Mouse (Mus musculus): ENCODE data around the gene Macrod1. TPM values are rescaled to one million over a fixed set of nuclear protein-coding genes. Genes with fewer than 3 reads are reported as not detected.
A peak's percentile ranks its signal among the peaks of the same experiment; 100 is the strongest.

Macrod1 gene
- polyA plus RNA-seq, 1 experiment from 2014 or later: 5.6 TPM

GRCm38 (mm10) chr19:7146376-7146775 lies 89.8 kb downstream of the Macrod1 start:
- no peak overlapping the region for H3K4me3 ChIP-seq (ENCODE audit: low read depth, low read length)
- H3K4me2 ChIP-seq (ENCODE audit: low read depth, low read length): no peak overlapping the region
- H3K27ac ChIP-seq (ENCODE audit: low read depth, low read length): no peak overlapping the region
- ATAC-seq (ENCODE audit: low read depth): no peak
- no peaks in the 10 kb centered on the region for H3K27me3 ChIP-seq (ENCODE audit: control insufficient read depth, insufficient read depth, low read length)
- no peaks in the 10 kb centered on the region for H3K36me3 ChIP-seq (ENCODE audit: control insufficient read depth, insufficient read depth, low read length)
- 64% methylated on average over 13 of the region's 13 CpGs for WGBS
- no peak overlapping the region for H3K9ac ChIP-seq (replicated peaks; ENCODE audit: low read depth, low read length)
- H3K9me3 ChIP-seq (ENCODE audit: control insufficient read depth, low read length): no peaks in the 10 kb centered on the region
- H3K4me1 ChIP-seq (ENCODE audit: control insufficient read depth, insufficient read depth, low read length): peaks cover 47% of the 10 kb centered on the region

GRCm38 (mm10) chr19:7148096-7148495 lies 91.5 kb downstream of the Macrod1 start:
- Histone ChIP-seq H3K4me2 (ENCODE audit: low read depth, low read length) (no peak overlapping the region), H3K9me3 (ENCODE audit: control insufficient read depth, low read length) (no peaks in the 10 kb centered on the region), H3K36me3 (ENCODE audit: control insufficient read depth, insufficient read depth, low read length) (no peaks in the 10 kb centered on the region), H3K9ac (replicated peaks; ENCODE audit: low read depth, low read length) (no peak overlapping the region), H3K27me3 (ENCODE audit: control insufficient read depth, insufficient read depth, low read length) (no peaks in the 10 kb centered on the region), H3K27ac (ENCODE audit: low read depth, low read length) (no peak overlapping the region), H3K4me3 (ENCODE audit: low read depth, low read length) (no peak overlapping the region), H3K4me1 (ENCODE audit: control insufficient read depth, insufficient read depth, low read length) (peaks cover 39% of the 10 kb centered on the region)
- no peak for ATAC-seq (ENCODE audit: low read depth)
- 35% methylated on average over 4 of the region's 4 CpGs for WGBS

- no peak overlapping the region for H3K27ac ChIP-seq (ENCODE audit: low read depth, low read length)
- H3K9me3 ChIP-seq (ENCODE audit: control insufficient read depth, low read length): no peaks in the 10 kb centered on the region
- ATAC-seq (ENCODE audit: low read depth): no peak
- H3K27me3 ChIP-seq (ENCODE audit: control insufficient read depth, insufficient read depth, low read length): no peaks in the 10 kb centered on the region
- H3K9ac ChIP-seq (replicated peaks; ENCODE audit: low read depth, low read length): no peak overlapping the region
- H3K4me1 ChIP-seq (ENCODE audit: control insufficient read depth, insufficient read depth, low read length): peaks cover 34% of the 10 kb centered on the region
- H3K4me3 ChIP-seq (ENCODE audit: low read depth, low read length): no peak overlapping the region
- 50% methylated on average over 8 of the region's 8 CpGs for WGBS
- H3K4me2 ChIP-seq (ENCODE audit: low read depth, low read length): no peak overlapping the region
- H3K36me3 ChIP-seq (ENCODE audit: control insufficient read depth, insufficient read depth, low read length): no peaks in the 10 kb centered on the region
Observed at GRCm38 (mm10) chr19:7148541-7149085, 92.0 kb downstream of the Macrod1 start.

- Histone ChIP-seq H3K4me1 (ENCODE audit: control insufficient read depth, insufficient read depth, low read length) (peaks cover 30% of the 10 kb centered on the region), H3K27me3 (ENCODE audit: control insufficient read depth, insufficient read depth, low read length) (no peaks in the 10 kb centered on the region), H3K36me3 (ENCODE audit: control insufficient read depth, insufficient read depth, low read length) (no peaks in the 10 kb centered on the region), H3K9me3 (ENCODE audit: control insufficient read depth, low read length) (no peaks in the 10 kb centered on the region), H3K27ac (ENCODE audit: low read depth, low read length) (no peak overlapping the region), H3K4me2 (ENCODE audit: low read depth, low read length) (no peak overlapping the region), H3K9ac (replicated peaks; ENCODE audit: low read depth, low read length) (no peak overlapping the region), H3K4me3 (ENCODE audit: low read depth, low read length) (no peak overlapping the region)
- 47% methylated on average over 7 of the region's 7 CpGs for WGBS
- no peak for ATAC-seq (ENCODE audit: low read depth)
Observed at GRCm38 (mm10) chr19:7149158-7149685, 92.6 kb downstream of the Macrod1 start.

- Histone ChIP-seq H3K9ac (replicated peaks; ENCODE audit: low read depth, low read length) (no peak overlapping the region), H3K9me3 (ENCODE audit: control insufficient read depth, low read length) (no peaks in the 10 kb centered on the region), H3K4me2 (ENCODE audit: low read depth, low read length) (no peak overlapping the region), H3K27me3 (ENCODE audit: control insufficient read depth, insufficient read depth, low read length) (no peaks in the 10 kb centered on the region), H3K4me3 (ENCODE audit: low read depth, low read length) (no peak overlapping the region), H3K4me1 (ENCODE audit: control insufficient read depth, insufficient read depth, low read length) (peaks cover 27% of the 10 kb centered on the region), H3K27ac (ENCODE audit: low read depth, low read length) (no peak overlapping the region), H3K36me3 (ENCODE audit: control insufficient read depth, insufficient read depth, low read length) (no peaks in the 10 kb centered on the region)
- no peak for ATAC-seq (ENCODE audit: low read depth)
- WGBS: 58% methylated on average over 7 of the region's 7 CpGs
Observed at GRCm38 (mm10) chr19:7151300-7151926, 94.8 kb downstream of the Macrod1 start.

- Histone ChIP-seq H3K27me3 (ENCODE audit: control insufficient read depth, insufficient read depth, low read length) (no peaks in the 10 kb centered on the region), H3K4me1 (ENCODE audit: control insufficient read depth, insufficient read depth, low read length) (peaks cover 32% of the 10 kb centered on the region), H3K9me3 (ENCODE audit: control insufficient read depth, low read length) (no peaks in the 10 kb centered on the region), H3K27ac (ENCODE audit: low read depth, low read length) (no peak overlapping the region), H3K4me2 (ENCODE audit: low read depth, low read length) (no peak overlapping the region), H3K36me3 (ENCODE audit: control insufficient read depth, insufficient read depth, low read length) (no peaks in the 10 kb centered on the region), H3K9ac (replicated peaks; ENCODE audit: low read depth, low read length) (no peak overlapping the region), H3K4me3 (ENCODE audit: low read depth, low read length) (no peak overlapping the region)
- no peak for ATAC-seq (ENCODE audit: low read depth)
- 74% methylated on average over 6 of the region's 6 CpGs for WGBS
Observed at GRCm38 (mm10) chr19:7151927-7152653, 95.5 kb downstream of the Macrod1 start.

- no peaks in the 10 kb centered on the region for H3K27me3 ChIP-seq (ENCODE audit: control insufficient read depth, insufficient read depth, low read length)
- H3K4me2 ChIP-seq (ENCODE audit: low read depth, low read length): no peak overlapping the region
- no peaks in the 10 kb centered on the region for H3K36me3 ChIP-seq (ENCODE audit: control insufficient read depth, insufficient read depth, low read length)
- H3K4me1 ChIP-seq (ENCODE audit: control insufficient read depth, insufficient read depth, low read length): peaks cover 41% of the 10 kb centered on the region
- H3K27ac ChIP-seq (ENCODE audit: low read depth, low read length): no peak overlapping the region
- ATAC-seq (ENCODE audit: low read depth): no peak
- H3K9ac ChIP-seq (replicated peaks; ENCODE audit: low read depth, low read length): no peak overlapping the region
- WGBS: 28% methylated on average over 7 of the region's 7 CpGs
- H3K4me3 ChIP-seq (ENCODE audit: low read depth, low read length): no peak overlapping the region
- no peaks in the 10 kb centered on the region for H3K9me3 ChIP-seq (ENCODE audit: control insufficient read depth, low read length)
Observed at GRCm38 (mm10) chr19:7153232-7153631, 96.6 kb downstream of the Macrod1 start.

- ATAC-seq (ENCODE audit: low read depth): peak; percentile 29; the same call in 1 of the 2 replicates
- 50% methylated on average over 6 of the region's 6 CpGs for WGBS
- peaks cover 31% of the 10 kb centered on the region for H3K4me1 ChIP-seq (ENCODE audit: control insufficient read depth, insufficient read depth, low read length)
Observed at GRCm38 (mm10) chr19:7155196-7155595, 98.6 kb downstream of the Macrod1 start.

GRCm38 (mm10) chr19:7157734-7158133 lies 101.1 kb downstream of the Macrod1 start:
- 9% methylated on average over 14 of the region's 14 CpGs for WGBS
- H3K4me1 ChIP-seq (ENCODE audit: control insufficient read depth, insufficient read depth, low read length): peaks cover 28% of the 10 kb centered on the region
- H3K4me2 ChIP-seq (ENCODE audit: low read depth, low read length): peak overlapping the region; percentile 20; the same call in 1 of the 2 replicates

More at GRCm38 (mm10) chr19:7155196-7155595, 98.6 kb downstream of the Macrod1 start:
- Histone ChIP-seq H3K27me3 (ENCODE audit: control insufficient read depth, insufficient read depth, low read length) (peaks cover 2% of the 10 kb centered on the region; the same call in 1 of the 2 replicates), H3K4me2 (ENCODE audit: low read depth, low read length) (no peak overlapping the region), H3K4me3 (ENCODE audit: low read depth, low read length) (no peak overlapping the region), H3K36me3 (ENCODE audit: control insufficient read depth, insufficient read depth, low read length) (no peaks in the 10 kb centered on the region), H3K9ac (replicated peaks; ENCODE audit: low read depth, low read length) (no peak overlapping the region), H3K9me3 (ENCODE audit: control insufficient read depth, low read length) (no peaks in the 10 kb centered on the region), H3K27ac (ENCODE audit: low read depth, low read length) (no peak overlapping the region)

More at GRCm38 (mm10) chr19:7157734-7158133, 101.1 kb downstream of the Macrod1 start:
- Histone ChIP-seq H3K9me3 (ENCODE audit: control insufficient read depth, low read length) (no peaks in the 10 kb centered on the region), H3K36me3 (ENCODE audit: control insufficient read depth, insufficient read depth, low read length) (no peaks in the 10 kb centered on the region), H3K4me3 (ENCODE audit: low read depth, low read length) (no peak overlapping the region), H3K9ac (replicated peaks; ENCODE audit: low read depth, low read length) (0 out of 2 replicates have a peak overlapping the region, but pooled peaks have one; percentile 11), H3K27ac (ENCODE audit: low read depth, low read length) (peak overlapping the region; percentile 23; the same call in 1 of the 2 replicates), H3K27me3 (ENCODE audit: control insufficient read depth, insufficient read depth, low read length) (peaks cover 2% of the 10 kb centered on the region; the same call in 1 of the 2 replicates)
- peak; percentile 28; the same call in 1 of the 2 replicates for ATAC-seq (ENCODE audit: low read depth)

Data from neural tube, embryonic 14.5 days (tissue).